Mouse (Mus musculus) retina, embryonic 14.5 days (tissue): ENCODE measurements around the gene Oas2.
A peak's percentile ranks its signal among the peaks of the same experiment; 100 is the strongest.
"Not testable (repeated sequence)": the region's sequence is repeated elsewhere in the genome, so short reads cannot be mapped to it uniquely, and the experiment has no call there.

Experiments
- DNase-seq: peaks from one replicate; pipeline ENCODE4 v3.0.0-alpha.2; 2015; ENCODE audit warnings: low spot score

Oas2 gene

DNA sequence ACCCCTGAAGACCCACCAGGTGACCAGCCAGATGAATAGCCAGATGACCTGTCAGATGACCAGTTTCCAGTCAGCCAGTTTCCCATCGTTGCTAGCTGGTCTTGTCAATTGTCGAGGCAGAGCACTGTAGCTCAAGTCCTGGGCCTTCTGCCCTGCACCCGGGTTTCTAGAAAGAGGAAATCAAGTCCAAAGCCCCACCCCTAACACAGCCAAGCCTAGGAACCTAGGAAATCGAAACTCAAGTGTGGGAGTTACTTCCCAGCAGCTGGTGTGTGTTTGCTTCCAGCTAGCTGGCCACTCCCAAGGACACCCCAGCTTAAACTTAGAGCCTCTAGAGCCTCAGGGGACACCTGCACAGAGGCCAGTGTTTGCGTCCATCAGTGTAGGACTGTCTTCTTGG is at the start of gene Oas2:
TSS of gene Oas2 (minus strand) at position 166 of the 400 bp plus-strand sequence.
- no peak for DNase-seq

DNA sequence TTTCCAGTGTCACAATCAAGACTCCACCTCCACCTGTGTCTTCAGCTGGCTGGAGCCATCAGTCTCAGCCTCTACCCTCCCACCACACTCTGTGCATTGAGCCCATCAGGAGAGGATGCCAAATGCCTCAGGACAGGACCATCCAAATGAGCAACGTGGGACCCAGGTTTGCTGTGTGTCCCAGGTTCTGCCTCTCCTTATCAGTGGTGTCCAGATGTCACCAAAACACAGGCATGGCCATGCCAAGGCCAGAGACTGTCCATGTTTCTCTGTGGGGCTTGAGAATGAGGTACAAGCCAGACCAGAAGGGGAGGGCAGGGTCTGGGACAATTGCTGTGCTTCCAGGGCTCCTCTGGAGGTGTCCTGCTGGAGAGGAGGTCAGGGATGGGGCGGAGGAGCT is 49.3 kb upstream of the Oas2 start:
- DNase-seq, result not testable (repeated sequence)

DNA sequence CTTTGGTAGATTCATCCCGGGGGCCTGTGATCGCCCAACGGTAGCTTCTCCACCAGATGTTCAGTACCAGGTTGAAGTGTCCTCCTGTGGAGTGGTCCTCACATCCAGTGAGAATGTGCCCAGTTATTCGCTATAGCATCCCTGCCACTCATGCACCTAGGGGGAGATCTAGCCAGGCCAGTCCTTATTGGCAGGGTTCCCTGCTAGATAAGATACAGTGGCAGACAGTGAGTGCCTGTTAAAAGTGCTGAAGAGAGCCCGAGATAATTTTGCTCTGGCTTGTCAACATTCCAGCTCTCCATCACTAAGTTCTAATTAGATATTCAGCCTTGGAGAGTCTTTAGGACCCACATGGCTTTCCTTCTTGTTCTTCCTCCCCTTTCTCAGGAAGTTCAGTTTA is 48.5 kb upstream of the Oas2 start:
- not testable (repeated sequence) for DNase-seq

DNA sequence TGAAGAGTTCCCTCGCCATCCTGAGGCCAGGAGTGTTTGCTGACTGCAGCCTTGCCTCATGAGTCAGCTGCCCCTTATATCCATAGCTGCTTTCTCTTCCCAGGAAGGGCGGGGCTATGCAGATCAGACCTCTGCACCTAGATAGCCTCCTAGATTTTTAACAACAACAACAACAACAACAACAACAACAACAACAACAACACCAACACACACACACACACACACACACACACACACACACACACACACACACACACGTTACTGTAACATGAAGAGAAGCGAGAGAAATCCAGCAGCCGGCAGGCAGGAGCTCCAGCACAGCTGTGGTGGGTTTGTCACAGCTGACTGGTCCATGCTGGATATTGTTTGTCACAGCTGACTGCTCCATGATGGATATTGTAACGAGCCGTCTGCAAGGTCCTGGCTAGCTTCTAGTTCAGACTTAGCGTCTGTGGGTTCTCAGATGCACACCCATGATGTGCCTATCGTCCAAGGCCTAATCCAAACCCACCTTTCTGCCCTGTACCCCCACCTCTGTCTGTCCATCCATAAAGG is 45.9 kb upstream of the Oas2 start, which contains the start of gene Oas1e:
TSS of gene Oas1e (minus strand) at position 51 of the 555 bp plus-strand sequence.
- peak; percentile 62 for DNase-seq

DNA sequence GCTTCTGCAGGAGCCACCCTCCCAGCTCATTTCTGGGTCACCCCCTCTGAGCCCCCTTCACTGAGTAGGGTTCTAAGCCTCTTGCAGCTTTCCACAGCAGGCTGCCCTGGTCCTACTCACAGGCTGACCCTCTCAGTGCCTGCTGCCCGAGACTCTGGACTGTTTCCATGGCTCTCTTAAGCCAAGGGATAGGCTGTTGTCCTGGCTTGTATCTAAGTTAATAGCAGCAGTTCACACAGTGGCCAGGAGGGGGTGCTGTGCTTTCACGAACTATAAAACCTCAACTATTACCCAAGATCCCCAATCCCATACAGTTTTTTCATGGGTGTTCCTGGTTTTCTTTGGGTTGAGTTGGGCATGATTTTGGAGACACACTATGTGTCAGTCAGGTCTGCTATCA is 43.4 kb upstream of the Oas2 start:
- DNase-seq, result peak; percentile 77

DNA sequence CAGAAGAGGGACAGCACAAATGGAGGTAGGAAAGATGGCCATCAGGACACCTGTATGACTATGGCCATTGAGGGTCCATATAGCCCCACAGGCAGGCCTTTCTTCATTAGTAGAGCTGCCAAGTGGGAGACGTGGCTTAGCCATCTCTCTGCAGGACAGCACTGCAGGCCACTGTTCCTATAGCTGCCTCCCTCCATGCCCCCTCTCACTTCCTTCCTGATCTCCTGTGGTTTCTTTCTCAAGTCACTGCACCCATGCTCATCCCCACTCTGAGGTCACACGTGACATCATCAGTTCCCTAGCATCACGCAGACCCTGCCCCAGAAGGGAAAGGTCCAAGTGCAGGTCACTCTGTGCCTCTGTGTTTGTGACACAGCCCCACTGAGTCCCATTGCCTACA is 37.4 kb upstream of the Oas2 start:
- DNase-seq, result no peak

DNA sequence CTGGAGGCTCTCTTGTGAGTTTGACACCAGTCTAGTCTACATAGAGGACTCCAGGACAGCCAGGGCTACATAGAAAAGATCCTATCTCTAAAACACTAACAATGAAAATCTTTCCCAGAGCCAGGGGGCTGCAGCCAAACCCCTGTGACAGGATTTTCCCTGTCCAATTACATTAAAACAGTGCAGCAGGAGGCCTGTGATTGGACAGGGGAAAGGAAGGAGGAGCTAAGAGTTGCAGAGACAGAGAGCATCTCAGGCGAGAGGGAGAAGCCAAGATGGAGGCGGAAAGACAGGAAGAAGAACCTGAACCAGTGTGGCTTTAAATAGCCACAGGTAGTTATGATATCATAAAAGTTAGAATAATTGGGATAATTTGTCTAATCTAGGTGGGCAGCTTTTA is 32.8 kb upstream of the Oas2 start:
- no peak for DNase-seq

DNA sequence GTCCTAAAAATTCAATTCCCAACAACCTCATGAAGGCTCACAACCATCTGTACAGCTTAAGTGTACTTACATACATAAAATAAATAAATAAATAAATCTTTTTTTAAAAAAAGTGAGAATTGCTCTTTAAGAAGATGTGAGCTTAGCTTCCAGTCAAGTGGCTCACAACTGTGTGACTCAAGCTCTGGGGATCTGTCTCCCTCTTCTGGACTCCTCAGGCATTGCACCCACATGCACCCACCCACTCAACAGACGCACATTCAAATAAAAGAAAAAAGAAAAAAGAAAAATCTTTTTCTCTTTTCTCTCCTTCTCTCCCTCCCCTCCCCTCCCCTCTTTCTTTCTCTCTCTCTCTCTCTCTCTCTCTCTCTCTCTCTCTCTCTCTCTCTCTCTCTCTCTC is 32.0 kb upstream of the Oas2 start:
- no peak for DNase-seq

DNA sequence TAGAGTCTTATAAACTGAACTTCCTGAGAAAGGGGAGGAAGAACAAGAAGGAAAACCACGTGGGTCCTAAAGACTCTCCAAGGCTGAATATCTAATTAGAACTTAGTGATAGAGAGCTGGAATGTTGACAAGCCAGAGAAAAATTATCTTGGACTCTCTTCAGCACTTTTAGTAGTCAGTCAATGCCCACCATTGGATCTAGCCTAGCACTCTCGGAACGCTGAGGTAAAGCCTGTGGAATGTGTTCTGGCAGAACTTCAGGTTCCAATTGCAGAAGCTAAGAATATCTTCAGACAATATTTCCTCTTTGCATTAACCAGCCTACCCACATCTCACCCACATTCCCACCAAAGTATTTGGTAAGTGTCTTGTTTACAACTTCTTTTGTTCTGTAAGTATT is 30.3 kb upstream of the Oas2 start:
- no peak for DNase-seq

DNA sequence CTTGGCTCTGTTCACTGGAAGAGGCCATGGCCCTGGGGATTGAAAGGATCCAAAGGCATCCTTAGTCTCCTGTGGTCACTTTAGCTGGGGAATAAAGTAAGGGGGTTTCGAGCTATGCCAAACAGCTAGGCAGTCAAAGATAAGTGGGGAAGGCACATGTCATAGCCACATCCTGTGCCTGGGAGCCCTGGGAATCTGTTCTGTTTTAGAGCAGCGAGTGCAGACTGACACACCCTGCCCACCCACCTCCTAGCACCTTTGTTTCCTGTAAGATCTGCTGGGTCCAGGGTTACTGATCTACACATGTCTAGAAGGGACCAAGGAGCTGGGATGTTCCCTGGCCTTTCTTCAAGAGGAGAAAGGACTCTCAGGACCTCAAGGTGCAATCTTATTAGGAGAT is 29.3 kb upstream of the Oas2 start:
- no peak for DNase-seq

DNA sequence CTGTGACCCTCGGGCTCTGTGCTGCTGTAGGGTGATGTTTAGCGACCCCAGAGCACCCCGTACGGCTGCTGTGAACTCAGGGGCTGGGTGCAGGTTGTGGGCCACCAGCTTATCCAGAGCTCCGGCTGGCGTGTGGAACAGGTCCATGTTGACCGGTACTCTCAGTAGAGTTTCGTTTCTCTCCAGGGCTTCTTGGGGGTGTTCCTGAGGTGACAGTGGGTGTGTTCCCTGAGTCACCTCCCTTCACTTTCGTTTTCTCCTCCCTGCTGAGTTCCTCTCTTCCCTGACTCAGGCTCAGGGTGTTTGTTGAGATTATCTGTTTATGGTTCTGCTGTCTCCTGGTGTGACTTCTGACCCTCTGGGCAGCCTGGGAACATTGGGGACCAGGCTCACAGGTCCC is 27.8 kb upstream of the Oas2 start, which contains the start of gene Oas3:
TSS of gene Oas3 (minus strand) at position 184 of the 400 bp plus-strand sequence.
- DNase-seq, result no peak

DNA sequence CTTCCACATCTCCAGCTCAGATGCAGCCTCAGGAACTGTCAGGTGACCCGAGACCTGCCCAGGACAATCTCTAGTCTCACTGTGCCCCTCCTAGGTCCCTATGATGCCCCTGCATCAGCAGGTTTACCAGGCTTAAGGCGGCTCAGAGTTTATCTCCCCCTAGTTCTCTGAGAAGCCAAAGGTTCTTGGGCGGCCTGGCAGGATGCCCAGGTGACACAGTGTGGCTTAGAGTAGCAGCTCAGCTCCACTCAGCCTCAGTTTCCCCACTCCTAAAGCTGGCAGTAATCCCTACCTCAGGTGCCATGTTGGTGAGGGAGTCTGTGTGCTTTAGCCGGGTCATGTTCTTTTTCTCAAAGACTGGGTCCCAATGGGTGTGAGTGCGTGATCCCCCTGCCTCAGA is 27.1 kb upstream of the Oas2 start:
- DNase-seq, result no peak

DNA sequence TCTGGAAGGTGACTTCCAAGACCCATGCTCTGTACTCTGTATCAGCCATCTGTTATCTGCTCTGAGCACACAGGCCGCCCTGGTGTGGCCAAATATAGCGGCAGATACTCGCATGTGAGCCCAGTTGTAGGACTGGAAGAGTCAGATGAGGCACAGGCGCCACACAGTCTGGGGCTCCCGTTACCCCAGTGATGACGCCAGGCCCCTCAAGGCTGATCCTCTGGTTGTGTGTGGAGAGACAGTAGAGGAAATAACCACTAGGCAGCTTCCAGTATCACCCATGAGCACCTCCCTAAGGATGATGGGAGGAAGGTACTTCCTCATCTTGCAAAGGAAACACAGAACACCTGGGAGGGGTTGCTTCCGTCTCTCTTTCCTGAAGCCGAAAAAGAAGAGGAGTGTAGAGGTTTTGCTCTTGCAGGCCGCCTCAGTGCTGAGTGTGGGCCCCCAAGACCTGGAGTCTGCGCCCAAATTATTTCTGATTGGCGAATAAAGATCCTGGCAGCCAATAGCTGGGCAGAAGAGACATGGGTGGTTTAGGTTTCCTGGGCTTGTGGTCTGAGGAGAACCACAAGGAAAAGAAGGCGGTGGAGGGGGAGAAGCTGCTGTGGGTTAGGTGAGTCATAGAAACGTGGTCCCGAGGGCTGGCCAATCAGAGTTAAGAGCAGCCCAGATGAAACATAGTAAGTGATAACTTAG is 25.8 kb upstream of the Oas2 start:
- no peak for DNase-seq

DNA sequence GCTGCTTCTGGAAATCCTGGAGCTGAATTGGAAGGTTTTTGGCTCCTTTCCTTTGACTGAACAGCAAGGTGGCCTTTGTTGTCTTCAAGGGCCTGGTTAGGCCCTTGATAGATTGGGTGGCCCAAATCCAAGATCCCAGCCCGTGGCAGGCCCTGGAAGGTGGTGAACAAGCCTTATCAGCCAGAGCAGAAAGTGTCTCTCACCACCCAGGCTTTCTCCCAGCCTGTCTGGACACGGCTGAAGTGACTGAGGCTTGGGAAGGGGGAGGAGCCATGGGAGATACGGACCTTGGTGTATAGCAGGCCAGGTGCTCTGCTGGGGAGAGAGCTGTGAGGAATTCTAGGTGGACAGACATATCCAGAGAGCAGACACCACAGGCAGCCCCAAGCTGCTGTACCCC is 19.7 kb upstream of the Oas2 start:
- DNase-seq, result no peak

DNA sequence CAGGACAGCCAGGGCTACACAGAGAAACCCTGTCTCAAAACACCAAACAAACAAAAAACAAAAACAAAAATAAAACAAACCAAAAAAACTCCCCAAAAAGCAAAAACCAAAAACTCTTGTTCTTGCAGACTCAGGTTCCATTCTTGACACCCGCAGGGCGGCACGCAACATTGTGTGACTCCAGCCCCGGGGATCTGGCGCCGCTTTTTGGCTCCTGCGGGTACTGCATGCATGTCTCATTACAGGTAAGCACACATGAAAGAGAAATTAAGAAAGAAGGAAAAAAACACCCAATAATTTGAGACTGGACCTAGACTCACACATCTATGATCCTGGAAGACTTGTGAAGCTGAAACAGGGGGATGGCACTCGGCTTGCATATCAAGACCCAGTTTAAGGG is 15.4 kb upstream of the Oas2 start:
- DNase-seq, result no peak

DNA sequence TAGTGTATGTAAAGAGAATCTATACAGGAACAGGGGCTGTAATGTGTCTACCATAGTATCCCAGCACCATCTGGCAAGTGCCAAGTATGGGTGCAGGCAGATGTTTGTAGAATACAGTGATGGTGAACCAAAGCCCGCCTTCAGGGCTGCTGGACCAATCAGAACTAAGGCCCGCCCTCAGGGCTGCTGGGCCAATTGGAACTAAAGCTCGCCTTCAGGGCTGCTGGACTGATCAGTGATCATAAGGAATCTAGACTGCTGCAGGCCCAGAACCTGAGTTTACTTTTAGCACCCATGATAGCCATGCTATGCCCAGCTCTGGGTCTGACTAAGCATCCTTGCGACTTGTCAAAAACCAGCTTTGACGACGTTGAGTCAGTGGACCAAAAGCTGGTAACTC is 12.2 kb upstream of the Oas2 start:
- peak; percentile 66 for DNase-seq

DNA sequence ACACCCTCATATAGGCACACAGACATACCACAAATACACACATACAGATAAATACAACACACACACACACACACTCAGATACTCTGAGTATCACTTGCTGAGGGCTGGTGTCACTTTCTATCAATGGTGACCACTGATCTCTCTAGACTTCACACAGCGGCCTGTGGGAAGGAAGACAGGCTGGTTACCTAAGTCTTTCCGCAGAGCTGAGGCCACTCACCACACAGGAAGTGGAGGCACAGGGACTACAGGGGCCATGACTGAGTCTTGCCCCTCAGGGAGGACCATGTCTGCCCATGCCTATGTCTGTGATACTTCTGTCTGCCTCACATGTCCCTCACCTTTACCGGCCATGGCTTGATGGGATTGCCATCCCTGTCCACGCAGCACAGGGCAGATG is 4.6 kb upstream of the Oas2 start:
- no peak for DNase-seq

DNA sequence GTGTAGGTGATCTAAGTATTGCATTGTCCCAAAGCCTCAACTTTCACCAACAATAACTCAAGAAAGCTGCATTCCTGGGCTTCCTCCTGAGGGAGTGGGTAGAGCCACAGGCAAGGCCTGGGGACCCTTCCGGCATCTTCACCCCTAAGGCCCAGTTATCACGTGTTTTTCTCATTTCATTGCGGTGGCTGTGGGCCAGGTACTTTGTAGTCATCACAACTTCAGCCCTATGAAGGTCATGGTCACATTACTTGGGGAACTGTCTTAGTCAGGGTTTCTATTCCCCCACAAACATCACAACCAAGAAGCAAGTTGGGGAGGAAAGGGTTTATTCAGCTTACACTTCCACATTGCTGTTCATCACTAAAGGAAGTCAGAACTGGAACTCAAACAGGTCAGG is 3.1 kb upstream of the Oas2 start:
- DNase-seq, result no peak

DNA sequence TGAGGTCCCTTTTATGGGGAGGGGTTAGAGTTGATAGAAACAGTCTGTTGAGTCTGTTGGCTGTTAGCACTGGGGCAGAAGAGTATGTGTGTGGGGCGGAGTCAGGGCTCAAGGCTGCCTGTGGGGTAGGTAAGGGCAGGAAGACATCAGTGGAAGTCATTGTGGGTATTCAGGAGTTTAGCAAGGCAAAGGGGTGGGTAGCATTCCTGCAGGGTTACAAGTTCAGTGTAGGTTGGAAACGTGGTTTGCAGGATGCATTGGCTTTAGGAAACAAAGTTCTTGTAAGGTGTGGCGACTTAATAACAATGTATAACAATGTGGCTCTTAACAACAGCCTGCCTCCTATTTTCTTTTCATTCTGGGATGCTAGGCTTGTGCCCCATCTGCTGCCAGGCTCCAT is 1.6 kb upstream of the Oas2 start:
- no peak for DNase-seq

DNA sequence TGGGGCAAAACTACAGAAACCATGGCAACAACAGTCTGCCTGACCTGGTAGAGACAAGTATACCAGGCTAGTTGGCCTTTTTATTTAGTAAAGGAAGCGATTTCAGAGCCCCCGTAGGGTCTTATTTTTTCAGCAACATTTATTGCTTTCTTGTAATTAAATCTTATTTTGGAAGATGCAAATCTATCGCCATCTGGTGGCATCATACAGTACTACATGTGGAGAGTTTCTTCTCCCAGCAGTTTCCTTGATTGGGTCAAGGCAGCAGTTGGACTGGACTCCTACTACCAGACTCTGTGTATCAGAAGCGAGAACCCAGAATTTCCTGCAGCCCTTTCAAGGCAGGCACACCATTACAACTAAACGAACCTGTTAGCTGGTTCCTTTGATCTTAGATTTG is 3.2 kb downstream of the Oas2 start:
- DNase-seq, result peak; percentile 90

DNA sequence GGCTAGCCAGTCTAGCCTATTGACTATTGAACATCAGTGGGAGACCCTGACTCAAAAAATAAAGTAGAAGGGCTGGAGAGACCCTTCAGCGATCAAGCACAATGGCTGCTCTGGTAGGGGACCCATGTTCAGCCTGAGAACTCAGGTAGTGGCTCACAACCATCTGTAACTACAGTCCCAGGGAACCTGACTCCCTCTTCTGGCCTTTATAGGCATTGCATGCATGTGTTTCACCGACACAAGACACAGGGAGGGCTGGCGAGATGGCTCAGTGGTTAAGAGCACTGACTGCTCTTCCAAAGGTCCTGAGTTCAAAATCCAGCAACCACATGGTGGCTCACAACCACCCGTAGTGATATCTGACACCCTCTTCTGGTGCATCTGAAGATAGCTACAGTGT is 7.5 kb downstream of the Oas2 start:
- DNase-seq, result peak; percentile 81

DNA sequence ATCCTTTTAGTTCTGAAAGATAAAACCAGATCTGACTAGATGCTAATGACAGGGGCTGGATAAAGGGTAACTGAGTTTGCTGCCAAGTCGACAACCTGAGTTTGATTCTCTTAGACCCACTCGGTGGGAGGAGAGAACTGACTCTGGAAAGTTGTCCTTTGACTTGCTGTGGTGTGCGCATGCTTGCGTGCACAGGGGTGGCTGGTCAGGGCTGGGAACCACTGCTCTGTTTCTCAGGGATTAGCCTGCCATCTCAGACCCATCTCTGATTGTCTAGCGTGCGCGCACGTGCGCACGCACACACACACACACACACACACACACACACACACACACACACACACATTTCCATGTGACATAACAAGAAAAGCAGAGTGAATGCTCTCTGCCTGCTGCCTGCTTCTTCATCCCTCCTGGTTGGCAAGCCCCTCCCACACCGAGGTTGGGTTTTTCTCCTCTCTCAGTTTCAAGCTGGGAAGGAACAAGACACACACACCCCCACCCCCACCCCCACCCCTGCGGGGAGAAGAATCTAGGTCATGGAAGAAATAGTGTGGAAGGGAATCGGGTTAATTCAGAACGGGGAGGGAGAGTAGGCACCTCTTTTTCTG is 15.2 kb downstream of the Oas2 start:
- peak; percentile 87 for DNase-seq

DNA sequence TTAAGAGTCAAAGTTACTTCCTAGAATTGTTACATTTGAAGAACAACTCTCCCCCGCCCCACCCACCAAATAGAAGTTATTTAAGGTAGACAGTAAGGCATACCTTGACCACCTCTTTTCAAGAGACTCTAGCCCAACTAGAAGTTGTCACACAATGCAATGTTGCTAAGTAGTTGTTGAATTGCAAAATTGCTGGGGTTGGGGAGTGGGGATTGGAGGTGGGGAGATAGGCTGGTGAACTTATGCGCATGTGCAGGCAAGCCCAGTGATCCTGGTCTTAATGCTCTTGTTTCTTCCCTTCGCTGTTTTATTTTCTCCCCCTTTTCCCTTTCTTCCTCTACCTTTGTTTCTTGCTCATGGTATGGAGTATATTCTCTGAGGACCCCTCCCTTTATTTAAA is 16.0 kb downstream of the Oas2 start:
- no peak for DNase-seq

DNA sequence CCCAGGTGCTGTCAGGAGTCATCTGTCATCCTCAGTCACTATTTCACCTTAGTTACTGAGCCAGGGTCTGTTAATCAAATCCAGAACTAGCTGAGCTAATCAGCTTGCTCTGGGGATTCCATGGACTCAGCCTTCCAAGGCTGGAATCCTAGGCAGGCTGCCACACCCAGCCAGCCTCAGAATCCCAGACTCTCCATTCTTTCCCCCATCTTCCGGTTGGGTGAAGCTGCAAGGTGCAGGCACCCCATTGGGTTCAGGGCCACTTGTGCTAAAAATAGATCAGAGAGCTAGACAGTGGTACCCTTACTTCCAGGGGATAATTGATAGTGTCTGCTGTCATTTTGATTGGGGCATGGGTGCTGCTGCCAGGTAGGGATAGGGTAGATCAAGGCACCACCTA is 16.9 kb downstream of the Oas2 start:
- DNase-seq, result no peak
